Comparison of ENCODE assay signal across 19 mouse cellular contexts in the genomic region with DNA sequence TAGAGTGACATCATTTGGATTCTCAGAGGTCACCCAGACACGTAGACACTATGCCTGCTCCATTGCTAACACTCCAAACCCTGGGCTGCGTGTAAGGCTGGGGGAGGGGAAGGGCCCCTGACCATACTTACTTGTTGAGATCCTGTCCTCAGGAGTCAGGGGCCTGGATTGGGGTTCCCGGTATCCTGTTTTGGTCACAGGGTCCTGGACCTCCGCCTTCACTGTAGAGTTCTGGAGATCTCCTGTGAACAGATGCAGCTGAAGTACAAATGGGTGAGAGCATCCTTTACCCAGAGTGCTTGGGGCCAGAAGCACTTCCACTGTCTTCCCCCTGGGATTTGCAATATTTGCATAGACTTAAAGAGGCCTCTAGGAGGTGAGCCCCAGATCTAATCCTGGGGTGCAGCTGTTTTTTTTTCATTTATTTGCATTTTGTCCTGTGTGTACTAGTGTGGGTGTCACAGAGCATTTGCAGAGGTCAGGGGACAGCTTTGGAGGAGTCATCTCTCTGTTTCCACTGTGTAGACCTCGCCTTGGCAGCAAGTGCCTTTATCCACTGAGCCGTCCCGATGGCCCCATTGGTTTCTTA. TPM values are rescaled to one million over a fixed set of nuclear protein-coding genes. Genes with fewer than 3 reads are reported as not detected.
DNase-seq lines count a peak whose midpoint lies in the region; ATAC-seq and TF ChIP-seq lines count a peak whose summit lies in the region.
"Had no signal": no experiment of that assay in that cellular context is flagged by ENCODE, and none has a peak within 500 bp of the region (broad histone marks: within the 10 kb centered on the region; RNA-seq: fewer than 3 reads in every experiment).

No protein-coding gene starts in this region.

- H3K4me1 ChIP-seq in forebrain, embryonic 12.5 days, result peaks cover 11% of the 10 kb centered on the region
- H3K4me1 ChIP-seq in forebrain, embryonic 11.5 days (replicated peaks; ENCODE audit: control insufficient read depth, insufficient read depth, low read length), result peaks cover 4% of the 10 kb centered on the region; the same call in 1 of the 2 replicates
- H3K4me1 ChIP-seq in lung, embryonic 14.5 days (ENCODE audit: insufficient read depth), result no peaks in the 10 kb centered on the region
- H3K4me1 ChIP-seq in midbrain, embryonic 15.5 days, result no peaks in the 10 kb centered on the region
- peaks cover 4% of the 10 kb centered on the region; the same call in 1 of the 2 replicates for H3K4me1 ChIP-seq in midbrain, embryonic 13.5 days (replicated peaks)
- H3K4me1 ChIP-seq: embryonic facial prominence, embryonic 12.5 days; hindbrain, embryonic 15.5 days; liver, embryonic 12.5 days; neural tube, embryonic 15.5 days had no signal

- H3K9ac ChIP-seq in forebrain, embryonic 12.5 days, result no peak overlapping the region
- no peak overlapping the region for H3K9ac ChIP-seq in forebrain, embryonic 11.5 days (ENCODE audit: low read length)
- no peak overlapping the region for H3K9ac ChIP-seq in lung, embryonic 14.5 days
- no peak overlapping the region for H3K9ac ChIP-seq in midbrain, embryonic 15.5 days
- no peak overlapping the region for H3K9ac ChIP-seq in midbrain, embryonic 13.5 days (replicated peaks)
- H3K9ac ChIP-seq: embryonic facial prominence, embryonic 12.5 days; heart, embryonic 12.5 days; hindbrain, embryonic 15.5 days; limb, embryonic 13.5 days; liver, embryonic 12.5 days; neural tube, embryonic 15.5 days; stomach, embryonic 15.5 days had no signal

- peak; percentile 30; the same call in 1 of the 2 replicates for ATAC-seq in forebrain, embryonic 12.5 days (ENCODE audit: low FRiP score)
- ATAC-seq in forebrain, embryonic 11.5 days (replicated peaks; ENCODE audit: low FRiP score), result no peak
- peak; percentile 36; the same call in 1 of the 2 replicates for ATAC-seq in lung, embryonic 14.5 days (ENCODE audit: insufficient read depth)
- peak; percentile 24; the same call in 1 of the 2 replicates for ATAC-seq in midbrain, embryonic 15.5 days (replicated peaks)
- ATAC-seq in midbrain, embryonic 13.5 days, result no peak
- ATAC-seq: inflammation-experienced regulatory T-cells, adult 6 months; liver, embryonic 12.5 days; Patski had no signal

- no peak overlapping the region for H3K4me3 ChIP-seq in forebrain, embryonic 12.5 days (replicated peaks)
- H3K4me3 ChIP-seq in forebrain, embryonic 11.5 days (ENCODE audit: low read depth, low read length), result no peak overlapping the region
- H3K4me3 ChIP-seq in lung, embryonic 14.5 days (ENCODE audit: low read depth, low read length), result no peak overlapping the region
- no peak overlapping the region for H3K4me3 ChIP-seq in midbrain, embryonic 15.5 days
- no peak overlapping the region for H3K4me3 ChIP-seq in midbrain, embryonic 13.5 days (replicated peaks)
- H3K4me3 ChIP-seq: embryonic facial prominence, embryonic 12.5 days; heart, adult 2 months; heart, embryonic 12.5 days; hindbrain, embryonic 15.5 days; layer of hippocampus, adult 2 months; limb, embryonic 13.5 days; liver, embryonic 12.5 days; neural tube, embryonic 15.5 days; stomach, embryonic 15.5 days had no signal

- WGBS in forebrain, embryonic 12.5 days, result 69% methylated on average over 7 of the region's 7 CpGs
- WGBS in forebrain, embryonic 11.5 days, result 70% methylated on average over 7 of the region's 7 CpGs
- WGBS in lung, embryonic 14.5 days, result 76% methylated on average over 7 of the region's 7 CpGs
- 59% methylated on average over 7 of the region's 7 CpGs for WGBS in midbrain, embryonic 15.5 days
- WGBS in midbrain, embryonic 13.5 days, result 59% methylated on average over 7 of the region's 7 CpGs

- H3K27me3 ChIP-seq in forebrain, embryonic 12.5 days, result no peaks in the 10 kb centered on the region; the same call in 1 of the 2 replicates
- no peaks in the 10 kb centered on the region for H3K27me3 ChIP-seq in forebrain, embryonic 11.5 days (ENCODE audit: control insufficient read depth, insufficient read depth, low read length)
- H3K27me3 ChIP-seq in lung, embryonic 14.5 days (ENCODE audit: insufficient read depth, low read length), result no peaks in the 10 kb centered on the region
- no peaks in the 10 kb centered on the region for H3K27me3 ChIP-seq in midbrain, embryonic 15.5 days (replicated peaks)
- H3K27me3 ChIP-seq in midbrain, embryonic 13.5 days, result peaks cover 7% of the 10 kb centered on the region
- H3K27me3 ChIP-seq: embryonic facial prominence, embryonic 12.5 days; hindbrain, embryonic 15.5 days; limb, embryonic 13.5 days; neural tube, embryonic 15.5 days; stomach, embryonic 15.5 days had no signal

- no peaks in the 10 kb centered on the region for H3K36me3 ChIP-seq in forebrain, embryonic 12.5 days (replicated peaks)
- H3K36me3 ChIP-seq in forebrain, embryonic 11.5 days (ENCODE audit: control insufficient read depth, insufficient read depth, low read length), result no peaks in the 10 kb centered on the region
- H3K36me3 ChIP-seq in lung, embryonic 14.5 days (ENCODE audit: insufficient read depth), result no peaks in the 10 kb centered on the region
- H3K36me3 ChIP-seq in midbrain, embryonic 15.5 days (replicated peaks), result no peaks in the 10 kb centered on the region
- H3K36me3 ChIP-seq in midbrain, embryonic 13.5 days, result no peaks in the 10 kb centered on the region
- H3K36me3 ChIP-seq: embryonic facial prominence, embryonic 12.5 days; heart, embryonic 12.5 days; hindbrain, embryonic 15.5 days; limb, embryonic 13.5 days; liver, embryonic 12.5 days; neural tube, embryonic 15.5 days; stomach, embryonic 15.5 days had no signal

- TF ChIP-seq CTCF in lung, embryonic 14.5 days (IDR thresholded peaks at IDR 0.05; ENCODE audit: low read depth), result no peak

- no peak overlapping the region for H3K27ac ChIP-seq in forebrain, embryonic 12.5 days
- H3K27ac ChIP-seq in forebrain, embryonic 11.5 days (ENCODE audit: low read depth, low read length), result no peak overlapping the region
- no peak overlapping the region for H3K27ac ChIP-seq in lung, embryonic 14.5 days (ENCODE audit: low read depth)
- H3K27ac ChIP-seq in midbrain, embryonic 15.5 days, result no peak overlapping the region
- no peak overlapping the region for H3K27ac ChIP-seq in midbrain, embryonic 13.5 days
- H3K27ac ChIP-seq: embryonic facial prominence, embryonic 12.5 days; heart, adult 2 months; hindbrain, embryonic 15.5 days; layer of hippocampus, adult 2 months; limb, embryonic 13.5 days; liver, embryonic 12.5 days; neural tube, embryonic 15.5 days; stomach, embryonic 15.5 days had no signal

- H3K9me3 ChIP-seq in forebrain, embryonic 12.5 days, result no peaks in the 10 kb centered on the region
- no peaks in the 10 kb centered on the region for H3K9me3 ChIP-seq in forebrain, embryonic 11.5 days (ENCODE audit: control insufficient read depth, low read length)
- no peaks in the 10 kb centered on the region for H3K9me3 ChIP-seq in lung, embryonic 14.5 days (ENCODE audit: low read depth, low read length)
- H3K9me3 ChIP-seq in midbrain, embryonic 15.5 days, result no peaks in the 10 kb centered on the region
- no peaks in the 10 kb centered on the region for H3K9me3 ChIP-seq in midbrain, embryonic 13.5 days
- H3K9me3 ChIP-seq: embryonic facial prominence, embryonic 12.5 days; heart, embryonic 12.5 days; hindbrain, embryonic 15.5 days; limb, embryonic 13.5 days; liver, embryonic 12.5 days; neural tube, embryonic 15.5 days; stomach, embryonic 15.5 days had no signal

- no peak for DNase-seq in forebrain, embryonic 11.5 days (ENCODE audit: low spot score)
- DNase-seq in lung, embryonic 14.5 days, result no peak
- no peak for DNase-seq in lung, postnatal 25 days (ENCODE audit: low spot score)
- DNase-seq in B cell, adult 2 months, result no peak

- H3K4me2 ChIP-seq in forebrain, embryonic 12.5 days, result no peak overlapping the region
- no peak overlapping the region for H3K4me2 ChIP-seq in forebrain, embryonic 11.5 days (ENCODE audit: low read depth, low read length, severe bottlenecking)
- no peak overlapping the region for H3K4me2 ChIP-seq in lung, embryonic 14.5 days
- no peak overlapping the region for H3K4me2 ChIP-seq in midbrain, embryonic 15.5 days
- H3K4me2 ChIP-seq in midbrain, embryonic 13.5 days (replicated peaks), result no peak overlapping the region
- H3K4me2 ChIP-seq: embryonic facial prominence, embryonic 12.5 days; heart, embryonic 12.5 days; hindbrain, embryonic 15.5 days; limb, embryonic 13.5 days; liver, embryonic 12.5 days; neural tube, embryonic 15.5 days; stomach, embryonic 15.5 days had no signal

RNA-seq across cellular contexts. Expression of gene Tbata, which starts 28.6 kb away (rescaled TPM):
- polyA plus RNA-seq in forebrain, embryonic 12.5 days (2016; fragmentation: Nextera tagmentation; extraction: Ambion mirVana), result 0.31 and 0.49 TPM in 2 replicates
- not detected in 2 replicates for polyA plus RNA-seq in forebrain, embryonic 11.5 days (2014; fragmentation: Nextera tagmentation; extraction: Ambion mirVana)
- 1.4 and 1.6 TPM in 2 replicates for polyA plus RNA-seq in lung, embryonic 14.5 days (2014; fragmentation: Nextera tagmentation; extraction: Ambion mirVana)
- not detected in 2 replicates for polyA plus RNA-seq in midbrain, embryonic 15.5 days (2015; fragmentation: Nextera tagmentation; extraction: Ambion mirVana)
- 0.17 TPM in 1 of 2 replicates, not detected in the other for polyA plus RNA-seq in midbrain, embryonic 13.5 days (2015; fragmentation: Nextera tagmentation; extraction: Ambion mirVana)
- polyA plus RNA-seq: embryonic facial prominence, embryonic 12.5 days; heart, embryonic 12.5 days; inflammation-experienced regulatory T-cells, adult 6 months; limb, embryonic 13.5 days; liver, embryonic 12.5 days; neural tube, embryonic 15.5 days; Patski; small intestine, adult 2 months; stomach, embryonic 15.5 days had no signal

RNA-seq across cellular contexts. Expression of gene Sgpl1, which starts 52.8 kb away (rescaled TPM):
- 76.1 and 80.9 TPM in 2 replicates for polyA plus RNA-seq in forebrain, embryonic 12.5 days (2016; fragmentation: Nextera tagmentation; extraction: Ambion mirVana)
- polyA plus RNA-seq in forebrain, embryonic 11.5 days (2014; fragmentation: Nextera tagmentation; extraction: Ambion mirVana), result 78.0 and 83.0 TPM in 2 replicates
- 74.3 and 77.6 TPM in 2 replicates for polyA plus RNA-seq in lung, embryonic 14.5 days (2014; fragmentation: Nextera tagmentation; extraction: Ambion mirVana)
- polyA plus RNA-seq in midbrain, embryonic 15.5 days (2015; fragmentation: Nextera tagmentation; extraction: Ambion mirVana), result 50.6 and 51.8 TPM in 2 replicates
- polyA plus RNA-seq in midbrain, embryonic 13.5 days (2015; fragmentation: Nextera tagmentation; extraction: Ambion mirVana), result 60.8 and 70.8 TPM in 2 replicates

Comparison
In these comparisons a context has a peak if more than half of its experiments do, and no peak if none do; other contexts are left out.
1. ATAC-seq: peak in forebrain, embryonic 12.5 days (single experiment), lung, embryonic 14.5 days (single experiment) and midbrain, embryonic 15.5 days (single experiment); none in forebrain, embryonic 11.5 days (single experiment) and midbrain, embryonic 13.5 days (single experiment).